Comparison of ENCODE assay signal across 13 mouse cellular contexts in the genomic region with DNA sequence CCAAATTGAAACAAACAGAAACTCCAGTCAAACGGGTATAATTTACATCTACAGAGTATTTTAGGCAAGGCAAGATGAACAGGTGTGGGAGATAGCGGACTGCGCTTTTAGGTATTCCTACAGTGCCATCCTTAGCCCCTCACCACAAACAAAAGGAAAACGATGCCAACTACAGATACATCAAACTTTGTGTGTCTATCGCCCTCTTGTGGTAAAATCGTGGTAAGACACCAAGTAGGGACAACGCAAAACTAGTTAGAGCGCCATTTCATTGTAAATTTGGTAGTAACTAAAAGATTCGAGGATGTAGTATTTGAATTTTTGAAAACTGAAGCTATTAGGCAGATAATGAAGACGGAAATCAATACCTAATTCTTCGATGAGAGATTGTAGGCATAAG.
DNase-seq lines count a peak whose midpoint lies in the region; ATAC-seq and TF ChIP-seq lines count a peak whose summit lies in the region.
"Had no signal": no experiment of that assay in that cellular context is flagged by ENCODE, and none has a peak within 500 bp of the region (broad histone marks: within the 10 kb centered on the region; RNA-seq: fewer than 3 reads in every experiment).

No protein-coding gene starts in this region.

- ATAC-seq in megakaryocyte-erythroid progenitor cell, adult 5-6 weeks (replicated peaks; ENCODE audit: low FRiP score, low TSS enrichment, poor library complexity, severe bottlenecking), result no peak
- no peak for ATAC-seq in forebrain, embryonic 16.5 days

- H3K27me3 ChIP-seq in kidney, adult 2 months (replicated peaks; ENCODE audit: control insufficient read depth, insufficient read depth, low read length), result no peaks in the 10 kb centered on the region
- H3K27me3 ChIP-seq in forebrain, embryonic 16.5 days (replicated peaks; ENCODE audit: control insufficient read depth, insufficient read depth, low read length), result no peaks in the 10 kb centered on the region
- H3K27me3 ChIP-seq: heart, embryonic 12.5 days had no signal

- no peaks in the 10 kb centered on the region for H3K36me3 ChIP-seq in kidney, adult 2 months (ENCODE audit: control insufficient read depth, insufficient read depth, low read length)
- no peaks in the 10 kb centered on the region for H3K36me3 ChIP-seq in forebrain, embryonic 16.5 days (ENCODE audit: control insufficient read depth, insufficient read depth)
- H3K36me3 ChIP-seq: heart, embryonic 12.5 days; limb, embryonic 10.5 days had no signal

- no peak overlapping the region for H3K27ac ChIP-seq in kidney, adult 2 months (ENCODE audit: insufficient read depth, low read depth, low read length)
- H3K27ac ChIP-seq in forebrain, embryonic 16.5 days (ENCODE audit: low read length), result no peak overlapping the region
- H3K27ac ChIP-seq: limb, embryonic 10.5 days; macrophage had no signal

- no peak overlapping the region for H3K9ac ChIP-seq in forebrain, embryonic 16.5 days (replicated peaks; ENCODE audit: low read depth, low read length)
- H3K9ac ChIP-seq: heart, embryonic 12.5 days had no signal

- no peaks in the 10 kb centered on the region for H3K9me3 ChIP-seq in forebrain, embryonic 16.5 days (ENCODE audit: control insufficient read depth, low read length)
- H3K9me3 ChIP-seq: heart, embryonic 12.5 days; limb, embryonic 10.5 days had no signal

- H3K4me3 ChIP-seq in kidney, adult 2 months (ENCODE audit: insufficient read depth, low read depth, low read length), result no peak overlapping the region
- no peak overlapping the region for H3K4me3 ChIP-seq in forebrain, embryonic 16.5 days (replicated peaks; ENCODE audit: low read length)
- H3K4me3 ChIP-seq: heart, embryonic 12.5 days; limb, embryonic 10.5 days had no signal

- TF ChIP-seq POLR2A in kidney, adult 2 months (IDR thresholded peaks at IDR 0.05; ENCODE audit: low read depth, low read length), result no peak

- no peaks in the 10 kb centered on the region for H3K4me1 ChIP-seq in kidney, adult 2 months (ENCODE audit: control insufficient read depth, insufficient read depth, low read length)
- H3K4me1 ChIP-seq in forebrain, embryonic 16.5 days (replicated peaks; ENCODE audit: control insufficient read depth, insufficient read depth, low read length), result no peaks in the 10 kb centered on the region
- H3K4me1 ChIP-seq: heart, embryonic 12.5 days; limb, embryonic 10.5 days had no signal

- DNase-seq in kidney, adult 2 months, result peak; percentile 0
- DNase-seq in kidney, postnatal 14 days, result no peak
- peak; percentile 8 for DNase-seq in 3T3-L1 (ENCODE audit: low read depth, low spot score)
- DNase-seq in A20 (ENCODE audit: low read depth, low spot score), result peak; percentile 16
- peak; percentile 49 for DNase-seq in embryo, embryonic 10.5 days (ENCODE audit: low spot score)
- DNase-seq: cerebellum, adult 8-10 months; kidney, adult 8-10 months; thymus, postnatal 36 days had no signal

- H3K4me2 ChIP-seq in forebrain, embryonic 16.5 days (ENCODE audit: low read length), result no peak overlapping the region
- H3K4me2 ChIP-seq: heart, embryonic 12.5 days had no signal

- TF ChIP-seq CTCF in kidney, adult 2 months (conservative IDR thresholded peaks at IDR 0.05; ENCODE audit: insufficient read depth, insufficient read length, low read depth, low read length), result no peak; the same call in 1 of the 2 replicates

- 40% methylated on average over 11 of the region's 11 CpGs for WGBS in kidney, adult 2 months
- 46% methylated on average over 11 of the region's 11 CpGs for WGBS in forebrain, embryonic 16.5 days
